ENCODE assay signal across 8 mouse cellular contexts in the genomic region with DNA sequence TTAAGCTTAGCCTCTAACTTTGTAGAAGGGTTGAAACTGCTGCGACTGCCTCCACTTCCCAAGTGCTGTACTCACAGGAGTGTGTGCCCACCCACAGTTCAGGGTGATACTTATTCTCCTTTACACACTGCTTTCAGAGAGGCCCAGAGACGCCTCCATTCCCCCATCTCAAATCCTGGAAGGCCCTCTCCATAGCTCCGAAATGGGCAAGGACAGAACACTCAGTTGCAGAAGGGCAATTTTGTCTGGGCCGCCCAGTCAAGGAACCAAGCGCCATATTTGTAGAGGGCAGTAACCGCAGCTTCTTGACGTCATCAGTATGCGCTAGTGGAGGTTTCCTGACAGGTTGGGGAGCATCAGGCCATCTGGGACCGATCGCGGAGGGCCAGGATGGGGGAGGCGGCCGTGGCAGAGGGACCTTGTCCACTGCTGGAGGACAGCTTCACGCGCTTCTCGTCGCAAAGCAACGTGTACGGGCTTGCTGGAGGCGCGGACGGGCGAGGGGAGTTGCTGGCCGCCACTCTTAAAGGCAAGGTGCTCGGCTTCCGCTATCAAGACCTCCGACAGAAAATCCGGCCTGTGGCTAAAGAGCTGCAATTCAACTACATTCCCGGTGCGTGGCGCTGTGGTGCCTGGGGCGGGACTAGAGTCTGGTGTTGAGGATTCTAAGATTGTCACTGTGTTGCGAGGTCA. TPM values are rescaled to one million over a fixed set of nuclear protein-coding genes. Genes with fewer than 3 reads are reported as not detected.
A peak's percentile ranks its signal among the peaks of the same experiment; 100 is the strongest.
DNase-seq lines count a peak whose midpoint lies in the region; ATAC-seq and TF ChIP-seq lines count a peak whose summit lies in the region.

A gene (plus strand): TSS at position 327 of the 693 bp plus-strand sequence.

- 0 out of 2 replicates have a peak, but pooled peaks have one; percentile 42 for TF ChIP-seq EP300 in heart, adult 2 months (IDR thresholded peaks at IDR 0.05; ENCODE audit: insufficient read depth, low read depth, low read length)

- H3K36me3 ChIP-seq in embryonic facial prominence, embryonic 14.5 days (ENCODE audit: control insufficient read depth, insufficient read depth, low read length): peaks cover 39% of the 10 kb centered on the region
- H3K36me3 ChIP-seq in heart, adult 2 months (ENCODE audit: control insufficient read depth, insufficient read depth, low read length): no peaks in the 10 kb centered on the region
- H3K36me3 ChIP-seq in limb, embryonic 13.5 days: peaks cover 47% of the 10 kb centered on the region
- peaks cover 18% of the 10 kb centered on the region for H3K36me3 ChIP-seq in midbrain, embryonic 16.5 days (ENCODE audit: control insufficient read depth, insufficient read depth, low read length)

- peak within 1 kb of the TSS; percentile 90 for H3K27ac ChIP-seq in embryonic facial prominence, embryonic 14.5 days (replicated peaks; ENCODE audit: low read depth, low read length)
- peak within 1 kb of the TSS; percentile 97 for H3K27ac ChIP-seq in heart, adult 2 months
- H3K27ac ChIP-seq in limb, embryonic 13.5 days: peak within 1 kb of the TSS; percentile 84; the same call in 1 of the 2 replicates
- peak within 1 kb of the TSS; percentile 95 for H3K27ac ChIP-seq in midbrain, embryonic 16.5 days (ENCODE audit: low read length)

- peak within 1 kb of the TSS; percentile 70 for H3K4me3 ChIP-seq in embryonic facial prominence, embryonic 14.5 days (ENCODE audit: low read depth, low read length)
- H3K4me3 ChIP-seq in heart, adult 2 months: peak within 1 kb of the TSS; percentile 89
- peak within 1 kb of the TSS; percentile 74 for H3K4me3 ChIP-seq in limb, embryonic 13.5 days
- peak within 1 kb of the TSS; percentile 60 for H3K4me3 ChIP-seq in midbrain, embryonic 16.5 days (ENCODE audit: low read depth, low read length)

- H3K4me1 ChIP-seq in embryonic facial prominence, embryonic 14.5 days (ENCODE audit: control insufficient read depth, insufficient read depth, low read length): peaks cover 4% of the 10 kb centered on the region; the same call in 1 of the 2 replicates
- peaks cover 2% of the 10 kb centered on the region for H3K4me1 ChIP-seq in heart, adult 2 months (ENCODE audit: control insufficient read depth, insufficient read depth, low read length)
- H3K4me1 ChIP-seq in limb, embryonic 13.5 days: peaks cover 10% of the 10 kb centered on the region
- peaks cover 11% of the 10 kb centered on the region for H3K4me1 ChIP-seq in midbrain, embryonic 16.5 days (ENCODE audit: control insufficient read depth, insufficient read depth, low read length)

- peak; percentile 95; the same call in 1 of the 2 replicates for TF ChIP-seq CTCF in heart, adult 2 months (IDR thresholded peaks at IDR 0.05)

- no peaks in the 10 kb centered on the region for H3K27me3 ChIP-seq in embryonic facial prominence, embryonic 14.5 days (replicated peaks; ENCODE audit: control insufficient read depth, insufficient read depth, low read length)
- H3K27me3 ChIP-seq in heart, adult 2 months (ENCODE audit: control insufficient read depth, insufficient read depth, low read length): no peaks in the 10 kb centered on the region
- no peaks in the 10 kb centered on the region for H3K27me3 ChIP-seq in limb, embryonic 13.5 days
- no peaks in the 10 kb centered on the region for H3K27me3 ChIP-seq in midbrain, embryonic 16.5 days (ENCODE audit: control insufficient read depth, insufficient read depth, low read depth, low read length)

- under 1% methylated on average over 33 of the region's 33 CpGs for WGBS in embryonic facial prominence, embryonic 14.5 days
- WGBS in heart, adult 2 months: under 1% methylated on average over 33 of the region's 33 CpGs
- WGBS in limb, embryonic 13.5 days: under 1% methylated on average over 33 of the region's 33 CpGs
- WGBS in midbrain, embryonic 16.5 days: under 1% methylated on average over 33 of the region's 33 CpGs

- peak; percentile 91 for ATAC-seq in embryonic facial prominence, embryonic 14.5 days (ENCODE audit: low read depth)
- ATAC-seq in limb, embryonic 13.5 days (ENCODE audit: low FRiP score, low read depth): peak; percentile 88
- ATAC-seq in midbrain, embryonic 16.5 days: peak; percentile 78

- TF ChIP-seq POLR2A in heart, adult 2 months (IDR thresholded peaks at IDR 0.05; ENCODE audit: insufficient read depth, low read depth, low read length): no peak; the same call in 1 of the 2 replicates

- intact Hi-C loops in heart, adult 2 months (cut with DNase I): loop anchor here (1.0 kb wide), 2 partner anchors 18 to 21 kb away; a partner anchor contains a TSS

- DNase-seq in 3T3-L1 (ENCODE audit: low read depth, low spot score): peak; percentile 92
- peak; percentile 79 to 86 for DNase-seq in adrenal gland, postnatal 4 days (ENCODE audit: low spot score in 2 of 2)
- DNase-seq in embryonic facial prominence, embryonic 14.5 days (ENCODE audit: low spot score): peak; percentile 96
- peak; percentile 91 to 93 for DNase-seq in heart, adult 2 months
- peak; percentile 87 to 89 for DNase-seq in kidney, adult 8-10 months
- peak; percentile 92 for DNase-seq in spleen, postnatal 10 days (ENCODE audit: low spot score in 2 of 2)

- H3K9me3 ChIP-seq in embryonic facial prominence, embryonic 14.5 days (ENCODE audit: control insufficient read depth, low read length): no peaks in the 10 kb centered on the region
- no peaks in the 10 kb centered on the region for H3K9me3 ChIP-seq in limb, embryonic 13.5 days
- H3K9me3 ChIP-seq in midbrain, embryonic 16.5 days (replicated peaks; ENCODE audit: control insufficient read depth, low read length, poor library complexity, severe bottlenecking): no peaks in the 10 kb centered on the region

- peak within 1 kb of the TSS; percentile 77 for H3K9ac ChIP-seq in embryonic facial prominence, embryonic 14.5 days (ENCODE audit: low read depth, low read length)
- peak within 1 kb of the TSS; percentile 91 for H3K9ac ChIP-seq in heart, adult 2 months (ENCODE audit: low read depth, low read length)
- H3K9ac ChIP-seq in limb, embryonic 13.5 days: peak within 1 kb of the TSS; percentile 77
- peak within 1 kb of the TSS; percentile 89 for H3K9ac ChIP-seq in midbrain, embryonic 16.5 days (ENCODE audit: low read depth, low read length)

- H3K4me2 ChIP-seq in embryonic facial prominence, embryonic 14.5 days (ENCODE audit: low read depth, low read length): peak within 1 kb of the TSS; percentile 73
- H3K4me2 ChIP-seq in limb, embryonic 13.5 days (replicated peaks): peak within 1 kb of the TSS; percentile 68
- peak within 1 kb of the TSS; percentile 71 for H3K4me2 ChIP-seq in midbrain, embryonic 16.5 days (ENCODE audit: low read length)

- no peaks in the 10 kb centered on the region for H3K79me2 ChIP-seq in heart, adult 2 months (replicated peaks; ENCODE audit: control insufficient read depth, insufficient read depth, low read length)

RNA-seq across cellular contexts. Expression of the gene that starts here (rescaled TPM):
- total RNA-seq in adrenal gland, postnatal 4 days (2021): 10 to 100 TPM; 29.1 to 29.3 TPM
- polyA plus RNA-seq in embryonic facial prominence, embryonic 14.5 days (2014; fragmentation: Nextera tagmentation; extraction: Ambion mirVana): 24.1 and 27.8 TPM in 2 replicates
- total RNA-seq in heart, adult 2 months (2021): 10 to 100 TPM; 17.8 to 20.6 TPM
- 38.3 and 45.2 TPM in 2 replicates for polyA plus RNA-seq in heart, adult 2 months (2012; rRNA removed)
- polyA plus RNA-seq in limb, embryonic 13.5 days (2015; fragmentation: Nextera tagmentation; extraction: Ambion mirVana): 38.7 and 40.5 TPM in 2 replicates
- 50.6 and 53.6 TPM in 2 replicates for polyA plus RNA-seq in midbrain, embryonic 16.5 days (2015; fragmentation: Nextera tagmentation; extraction: Ambion mirVana)

Comparison
In these comparisons a context has a peak if more than half of its experiments do, and no peak if none do; other contexts are left out.
1. Peak in every context shown above with its lines: DNase-seq, ATAC-seq, H3K4me3 ChIP-seq and H3K27ac ChIP-seq.